Mouse (Mus musculus): Measurements from ENCODE around the gene Pde4dip. TPM values are rescaled to one million over a fixed set of nuclear protein-coding genes. Genes with fewer than 3 reads are reported as not detected.

Gene Pde4dip
- polyA plus RNA-seq, 1 experiment from 2014 or later, result 60.3 TPM

GRCm38 (mm10) chr3:97775742-97776141, 112.8 kb downstream of the Pde4dip start:
- Histone ChIP-seq H3K36me3 (ENCODE audit: control insufficient read depth, insufficient read depth, low read length) (no peaks in the 10 kb centered on the region), H3K9ac (ENCODE audit: low read depth, low read length) (no peak overlapping the region), H3K27me3 (replicated peaks; ENCODE audit: control insufficient read depth, insufficient read depth, low read length) (no peaks in the 10 kb centered on the region), H3K27ac (ENCODE audit: low read depth, low read length) (no peak overlapping the region), H3K4me2 (ENCODE audit: low read length) (no peak overlapping the region), H3K4me1 (ENCODE audit: control insufficient read depth, insufficient read depth, low read depth, low read length) (no peaks in the 10 kb centered on the region), H3K4me3 (ENCODE audit: low read length) (no peak overlapping the region), H3K9me3 (ENCODE audit: control insufficient read depth, low read length) (no peaks in the 10 kb centered on the region)
- 74% methylated on average over 2 of the region's 2 CpGs for WGBS
- no peak for ATAC-seq

- no peak overlapping the region for H3K27ac ChIP-seq (ENCODE audit: low read depth, low read length)
- no peaks in the 10 kb centered on the region for H3K27me3 ChIP-seq (replicated peaks; ENCODE audit: control insufficient read depth, insufficient read depth, low read length)
- no peaks in the 10 kb centered on the region for H3K36me3 ChIP-seq (ENCODE audit: control insufficient read depth, insufficient read depth, low read length)
- WGBS, result 76% methylated on average over 1 of the region's 1 CpGs
- no peak for ATAC-seq
- no peak overlapping the region for H3K9ac ChIP-seq (ENCODE audit: low read depth, low read length)
- H3K4me2 ChIP-seq (ENCODE audit: low read length), result no peak overlapping the region
- H3K4me1 ChIP-seq (ENCODE audit: control insufficient read depth, insufficient read depth, low read depth, low read length), result no peaks in the 10 kb centered on the region
- H3K9me3 ChIP-seq (ENCODE audit: control insufficient read depth, low read length), result no peaks in the 10 kb centered on the region
- H3K4me3 ChIP-seq (ENCODE audit: low read length), result no peak overlapping the region
Measured at GRCm38 (mm10) chr3:97774861-97775260, 113.6 kb downstream of the Pde4dip start.

- H3K9ac ChIP-seq (ENCODE audit: low read depth, low read length), result peak overlapping the region; percentile 90
- peak; percentile 98 for ATAC-seq
- no peaks in the 10 kb centered on the region for H3K9me3 ChIP-seq (ENCODE audit: control insufficient read depth, low read length)
- H3K4me1 ChIP-seq (ENCODE audit: control insufficient read depth, insufficient read depth, low read depth, low read length), result peaks cover 32% of the 10 kb centered on the region
- 4% methylated on average over 42 of the region's 47 CpGs for WGBS
- H3K27me3 ChIP-seq (replicated peaks; ENCODE audit: control insufficient read depth, insufficient read depth, low read length), result no peaks in the 10 kb centered on the region
- H3K36me3 ChIP-seq (ENCODE audit: control insufficient read depth, insufficient read depth, low read length), result no peaks in the 10 kb centered on the region
- H3K4me2 ChIP-seq (ENCODE audit: low read length), result peak overlapping the region; percentile 80
- H3K27ac ChIP-seq (ENCODE audit: low read depth, low read length), result peak overlapping the region; percentile 98
- peak overlapping the region; percentile 83 for H3K4me3 ChIP-seq (ENCODE audit: low read length)
Measured at GRCm38 (mm10) chr3:97767771-97768762, 120.4 kb downstream of the Pde4dip start.

GRCm38 (mm10) chr3:97767041-97767770, 121.3 kb downstream of the Pde4dip start:
- Histone ChIP-seq H3K4me1 (ENCODE audit: control insufficient read depth, insufficient read depth, low read depth, low read length) (peaks cover 35% of the 10 kb centered on the region), H3K27ac (ENCODE audit: low read depth, low read length) (peak overlapping the region; percentile 98)
- 3% methylated on average over 40 of the region's 40 CpGs for WGBS

GRCm38 (mm10) chr3:97766459-97766858, 122.0 kb downstream of the Pde4dip start:
- Histone ChIP-seq H3K27me3 (replicated peaks; ENCODE audit: control insufficient read depth, insufficient read depth, low read length) (no peaks in the 10 kb centered on the region), H3K9me3 (ENCODE audit: control insufficient read depth, low read length) (no peaks in the 10 kb centered on the region), H3K4me1 (ENCODE audit: control insufficient read depth, insufficient read depth, low read depth, low read length) (peaks cover 35% of the 10 kb centered on the region), H3K4me3 (ENCODE audit: low read length) (peak overlapping the region; percentile 83), H3K9ac (ENCODE audit: low read depth, low read length) (peak overlapping the region; percentile 90), H3K27ac (ENCODE audit: low read depth, low read length) (no peak overlapping the region), H3K4me2 (ENCODE audit: low read length) (peak overlapping the region; percentile 80), H3K36me3 (ENCODE audit: control insufficient read depth, insufficient read depth, low read length) (no peaks in the 10 kb centered on the region)
- ATAC-seq, result no peak
- WGBS, result 45% methylated on average over 9 of the region's 9 CpGs

More at GRCm38 (mm10) chr3:97767041-97767770, 121.3 kb downstream of the Pde4dip start:
- Histone ChIP-seq H3K36me3 (ENCODE audit: control insufficient read depth, insufficient read depth, low read length) (no peaks in the 10 kb centered on the region), H3K4me2 (ENCODE audit: low read length) (peak overlapping the region; percentile 80), H3K9me3 (ENCODE audit: control insufficient read depth, low read length) (no peaks in the 10 kb centered on the region), H3K9ac (ENCODE audit: low read depth, low read length) (peak overlapping the region; percentile 90), H3K4me3 (ENCODE audit: low read length) (peak overlapping the region; percentile 83), H3K27me3 (replicated peaks; ENCODE audit: control insufficient read depth, insufficient read depth, low read length) (no peaks in the 10 kb centered on the region)
- peak; percentile 91 for ATAC-seq

- H3K27me3 ChIP-seq (replicated peaks; ENCODE audit: control insufficient read depth, insufficient read depth, low read length), result no peaks in the 10 kb centered on the region
- 55% methylated on average over 5 of the region's 5 CpGs for WGBS
- no peaks in the 10 kb centered on the region for H3K36me3 ChIP-seq (ENCODE audit: control insufficient read depth, insufficient read depth, low read length)
- H3K9ac ChIP-seq (ENCODE audit: low read depth, low read length), result peak overlapping the region; percentile 28; the same call in 1 of the 2 replicates
- H3K4me1 ChIP-seq (ENCODE audit: control insufficient read depth, insufficient read depth, low read depth, low read length), result peaks cover 35% of the 10 kb centered on the region
- no peak overlapping the region for H3K27ac ChIP-seq (ENCODE audit: low read depth, low read length)
- ATAC-seq, result no peak
- H3K4me2 ChIP-seq (ENCODE audit: low read length), result peak overlapping the region; percentile 56
- H3K4me3 ChIP-seq (ENCODE audit: low read length), result peak overlapping the region; percentile 33
- H3K9me3 ChIP-seq (ENCODE audit: control insufficient read depth, low read length), result no peaks in the 10 kb centered on the region
Measured at GRCm38 (mm10) chr3:97764152-97764551, 124.4 kb downstream of the Pde4dip start.

GRCm38 (mm10) chr3:97761951-97762350, 126.6 kb downstream of the Pde4dip start:
- H3K4me2 ChIP-seq (ENCODE audit: low read length), result no peak overlapping the region
- 90% methylated on average over 6 of the region's 6 CpGs for WGBS
- H3K4me1 ChIP-seq (ENCODE audit: control insufficient read depth, insufficient read depth, low read depth, low read length), result peaks cover 31% of the 10 kb centered on the region

GRCm38 (mm10) chr3:97761168-97761567, 127.3 kb downstream of the Pde4dip start:
- H3K4me2 ChIP-seq (ENCODE audit: low read length), result no peak overlapping the region
- no peak overlapping the region for H3K9ac ChIP-seq (ENCODE audit: low read depth, low read length)
- no peak for ATAC-seq
- H3K9me3 ChIP-seq (ENCODE audit: control insufficient read depth, low read length), result no peaks in the 10 kb centered on the region
- H3K36me3 ChIP-seq (ENCODE audit: control insufficient read depth, insufficient read depth, low read length), result peaks cover 18% of the 10 kb centered on the region
- no peak overlapping the region for H3K4me3 ChIP-seq (ENCODE audit: low read length)
- H3K4me1 ChIP-seq (ENCODE audit: control insufficient read depth, insufficient read depth, low read depth, low read length), result peaks cover 25% of the 10 kb centered on the region
- H3K27me3 ChIP-seq (replicated peaks; ENCODE audit: control insufficient read depth, insufficient read depth, low read length), result no peaks in the 10 kb centered on the region
- 94% methylated on average over 5 of the region's 5 CpGs for WGBS
- H3K27ac ChIP-seq (ENCODE audit: low read depth, low read length), result no peak overlapping the region

More at GRCm38 (mm10) chr3:97761951-97762350, 126.6 kb downstream of the Pde4dip start:
- Histone ChIP-seq H3K27me3 (replicated peaks; ENCODE audit: control insufficient read depth, insufficient read depth, low read length) (no peaks in the 10 kb centered on the region), H3K36me3 (ENCODE audit: control insufficient read depth, insufficient read depth, low read length) (peaks cover 12% of the 10 kb centered on the region), H3K4me3 (ENCODE audit: low read length) (no peak overlapping the region), H3K27ac (ENCODE audit: low read depth, low read length) (no peak overlapping the region), H3K9ac (ENCODE audit: low read depth, low read length) (no peak overlapping the region), H3K9me3 (ENCODE audit: control insufficient read depth, low read length) (no peaks in the 10 kb centered on the region)
- ATAC-seq, result no peak

GRCm38 (mm10) chr3:97759846-97760245, 128.7 kb downstream of the Pde4dip start:
- peaks cover 16% of the 10 kb centered on the region for H3K4me1 ChIP-seq (ENCODE audit: control insufficient read depth, insufficient read depth, low read depth, low read length)

More at GRCm38 (mm10) chr3:97759846-97760245, 128.7 kb downstream of the Pde4dip start:
- Histone ChIP-seq H3K27me3 (replicated peaks; ENCODE audit: control insufficient read depth, insufficient read depth, low read length) (no peaks in the 10 kb centered on the region), H3K9ac (ENCODE audit: low read depth, low read length) (no peak overlapping the region), H3K4me3 (ENCODE audit: low read length) (no peak overlapping the region), H3K9me3 (ENCODE audit: control insufficient read depth, low read length) (no peaks in the 10 kb centered on the region), H3K27ac (ENCODE audit: low read depth, low read length) (no peak overlapping the region), H3K36me3 (ENCODE audit: control insufficient read depth, insufficient read depth, low read length) (peaks cover 26% of the 10 kb centered on the region), H3K4me2 (ENCODE audit: low read length) (no peak overlapping the region)
- no peak for ATAC-seq
- WGBS, result 85% methylated on average over 5 of the region's 5 CpGs

Data from hindbrain, embryonic 16.5 days (tissue).